Mouse (Mus musculus): ENCODE data around the gene Traf5. TPM values are rescaled to one million over a fixed set of nuclear protein-coding genes. Genes with fewer than 3 reads are reported as not detected.

The Traf5 gene
- polyA plus RNA-seq, 1 experiment from 2014 or later = 3.3 TPM

GRCm38 (mm10) chr1:192089208-192090166 is 2.9 kb downstream of the Traf5 start:
- H3K4me1 ChIP-seq (replicated peaks) = peaks cover 7% of the 10 kb centered on the region; the same call in 1 of the 2 replicates
- H3K27ac ChIP-seq (replicated peaks) = no peak overlapping the region
- H3K9me3 ChIP-seq = no peaks in the 10 kb centered on the region
- ATAC-seq (ENCODE audit: low FRiP score, low read depth) = no peak
- no peak overlapping the region for H3K4me3 ChIP-seq
- H3K9ac ChIP-seq = no peak overlapping the region
- H3K27me3 ChIP-seq = peaks cover 15% of the 10 kb centered on the region
- H3K36me3 ChIP-seq = no peaks in the 10 kb centered on the region
- no peak overlapping the region for H3K4me2 ChIP-seq
- WGBS = 70% methylated on average over 9 of the region's 9 CpGs

DNA sequence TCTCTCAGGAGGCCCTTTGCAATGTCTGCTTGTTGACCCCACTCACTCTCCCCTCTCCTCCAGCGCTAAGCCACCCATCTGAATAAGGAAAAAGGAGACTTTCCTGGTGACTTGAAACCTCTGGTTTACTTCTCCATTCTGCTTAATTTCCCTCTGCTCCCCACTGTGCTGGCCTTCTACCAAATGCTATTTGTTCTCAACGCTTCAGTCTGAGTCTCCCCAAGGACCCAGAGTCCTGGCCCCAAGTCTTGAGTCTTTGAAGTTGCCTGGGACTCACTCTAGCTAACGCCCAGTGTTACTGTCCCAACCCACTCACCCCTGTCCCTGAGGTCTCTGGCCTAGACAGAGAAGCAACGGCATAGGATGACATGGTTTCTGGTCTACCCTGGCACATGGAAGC is 4.3 kb downstream of the Traf5 start:
- no peak overlapping the region for H3K4me3 ChIP-seq
- H3K27ac ChIP-seq (replicated peaks) = no peak overlapping the region
- H3K4me1 ChIP-seq (replicated peaks) = peaks cover 7% of the 10 kb centered on the region; the same call in 1 of the 2 replicates
- peaks cover 15% of the 10 kb centered on the region for H3K27me3 ChIP-seq
- no peak for ATAC-seq (ENCODE audit: low FRiP score, low read depth)
- H3K9me3 ChIP-seq = no peaks in the 10 kb centered on the region
- H3K4me2 ChIP-seq = no peak overlapping the region
- 70% methylated on average over 4 of the region's 4 CpGs for WGBS
- H3K9ac ChIP-seq = no peak overlapping the region
- no peaks in the 10 kb centered on the region for H3K36me3 ChIP-seq

- no peaks in the 10 kb centered on the region for H3K9me3 ChIP-seq
- H3K4me3 ChIP-seq = no peak overlapping the region
- no peak for ATAC-seq (ENCODE audit: low FRiP score, low read depth)
- peaks cover 4% of the 10 kb centered on the region; the same call in 1 of the 2 replicates for H3K4me1 ChIP-seq (replicated peaks)
- no peak overlapping the region for H3K27ac ChIP-seq (replicated peaks)
- H3K4me2 ChIP-seq = no peak overlapping the region
- peaks cover 15% of the 10 kb centered on the region for H3K27me3 ChIP-seq
- no peak overlapping the region for H3K9ac ChIP-seq
- 83% methylated on average over 4 of the region's 4 CpGs for WGBS
- no peaks in the 10 kb centered on the region for H3K36me3 ChIP-seq
Measured at GRCm38 (mm10) chr1:192087098-192087497, 5.3 kb downstream of the Traf5 start.

DNA sequence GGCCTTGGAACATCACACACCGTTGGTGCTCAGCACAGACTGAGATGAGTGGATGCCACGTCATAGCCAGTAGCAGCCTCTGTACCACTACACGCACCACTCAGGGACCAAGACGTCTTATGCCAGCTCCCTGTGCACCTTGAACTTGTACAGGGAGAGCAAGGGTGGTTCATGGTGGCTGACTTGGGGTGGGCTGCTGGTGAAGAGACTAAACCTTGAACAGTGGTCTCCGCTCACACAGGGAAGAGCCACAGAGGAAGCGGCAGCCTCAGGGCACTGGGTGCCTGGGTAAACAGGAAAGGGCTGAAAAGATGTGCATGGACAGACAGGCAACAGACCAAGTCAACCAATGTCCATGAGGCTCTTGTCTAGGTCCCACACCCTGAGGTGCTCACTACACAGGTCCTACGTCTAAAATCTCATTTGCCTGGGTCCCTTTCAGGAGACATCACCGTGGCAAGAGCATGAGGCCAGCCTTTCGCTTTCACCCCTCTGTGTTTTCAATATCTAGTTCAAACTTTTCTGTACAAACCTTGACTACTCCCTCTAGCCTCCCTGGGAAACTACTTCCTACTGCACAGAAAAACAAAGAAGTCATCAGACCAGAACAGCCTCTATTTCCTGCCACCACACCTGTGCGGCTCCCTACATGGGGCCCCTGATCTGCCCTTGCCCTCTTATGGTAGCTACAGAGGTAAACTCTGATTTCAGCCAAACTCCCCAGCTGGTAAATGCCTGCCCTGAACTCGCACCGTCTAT is 5.9 kb downstream of the Traf5 start:
- WGBS = 89% methylated on average over 12 of the region's 12 CpGs
- ATAC-seq (ENCODE audit: low FRiP score, low read depth) = no peak
- Histone ChIP-seq H3K4me2 (no peak overlapping the region), H3K9ac (no peak overlapping the region), H3K27me3 (peaks cover 13% of the 10 kb centered on the region), H3K4me3 (no peak overlapping the region), H3K36me3 (no peaks in the 10 kb centered on the region), H3K4me1 (replicated peaks) (no peaks in the 10 kb centered on the region), H3K27ac (replicated peaks) (no peak overlapping the region), H3K9me3 (no peaks in the 10 kb centered on the region)

GRCm38 (mm10) chr1:192085218-192085617 is 7.1 kb downstream of the Traf5 start:
- no peak overlapping the region for H3K4me2 ChIP-seq
- no peak overlapping the region for H3K27ac ChIP-seq (replicated peaks)
- H3K4me1 ChIP-seq (replicated peaks) = no peaks in the 10 kb centered on the region
- no peak for ATAC-seq (ENCODE audit: low FRiP score, low read depth)
- H3K27me3 ChIP-seq = 0 out of 2 replicates have a peak, but pooled peaks cover under 1% of the 10 kb centered on the region
- H3K36me3 ChIP-seq = no peaks in the 10 kb centered on the region
- no peaks in the 10 kb centered on the region for H3K9me3 ChIP-seq
- 95% methylated on average over 10 of the region's 10 CpGs for WGBS
- no peak overlapping the region for H3K9ac ChIP-seq
- H3K4me3 ChIP-seq = no peak overlapping the region

- WGBS = 79% methylated on average over 1 of the region's 1 CpGs
- no peak overlapping the region for H3K27ac ChIP-seq (replicated peaks)
- no peak for ATAC-seq (ENCODE audit: low FRiP score, low read depth)
Measured at GRCm38 (mm10) chr1:192082646-192083045, 9.7 kb downstream of the Traf5 start.

DNA sequence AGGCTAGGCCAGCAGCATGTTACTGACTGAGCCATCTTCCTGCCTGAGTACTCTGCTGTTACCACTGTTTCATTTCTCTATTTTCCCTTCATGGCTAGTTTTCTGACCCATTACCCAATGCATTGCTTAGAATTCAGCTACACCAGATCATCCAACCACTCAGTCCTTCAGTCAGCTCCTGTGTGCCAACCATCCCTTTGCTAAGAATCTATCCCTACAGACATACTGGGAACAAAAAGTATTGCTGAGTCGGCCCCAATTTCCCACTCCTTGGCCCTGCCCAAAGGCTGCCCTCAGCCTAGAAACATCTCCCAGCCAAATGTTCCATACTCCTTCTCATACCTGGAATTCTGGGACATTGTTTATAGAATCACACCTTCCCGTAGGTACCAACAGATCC is 11.2 kb downstream of the Traf5 start:
- H3K4me3 ChIP-seq = no peak overlapping the region
- H3K9me3 ChIP-seq = no peaks in the 10 kb centered on the region
- WGBS = 91% methylated on average over 2 of the region's 2 CpGs
- no peaks in the 10 kb centered on the region for H3K27me3 ChIP-seq
- H3K36me3 ChIP-seq = no peaks in the 10 kb centered on the region
- H3K4me2 ChIP-seq = no peak overlapping the region
- no peaks in the 10 kb centered on the region for H3K4me1 ChIP-seq (replicated peaks)
- no peak overlapping the region for H3K9ac ChIP-seq
- ATAC-seq (ENCODE audit: low FRiP score, low read depth) = no peak
- H3K27ac ChIP-seq (replicated peaks) = no peak overlapping the region

More at GRCm38 (mm10) chr1:192082646-192083045, 9.7 kb downstream of the Traf5 start:
- Histone ChIP-seq H3K4me3 (no peak overlapping the region), H3K9me3 (no peaks in the 10 kb centered on the region), H3K27me3 (no peaks in the 10 kb centered on the region), H3K36me3 (no peaks in the 10 kb centered on the region), H3K4me1 (replicated peaks) (no peaks in the 10 kb centered on the region), H3K4me2 (no peak overlapping the region), H3K9ac (no peak overlapping the region)

GRCm38 (mm10) chr1:192079121-192079520 is 13.2 kb downstream of the Traf5 start:
- WGBS = 84% methylated on average over 1 of the region's 1 CpGs
- H3K9ac ChIP-seq = no peak overlapping the region
- no peak for ATAC-seq (ENCODE audit: low FRiP score, low read depth)

DNA sequence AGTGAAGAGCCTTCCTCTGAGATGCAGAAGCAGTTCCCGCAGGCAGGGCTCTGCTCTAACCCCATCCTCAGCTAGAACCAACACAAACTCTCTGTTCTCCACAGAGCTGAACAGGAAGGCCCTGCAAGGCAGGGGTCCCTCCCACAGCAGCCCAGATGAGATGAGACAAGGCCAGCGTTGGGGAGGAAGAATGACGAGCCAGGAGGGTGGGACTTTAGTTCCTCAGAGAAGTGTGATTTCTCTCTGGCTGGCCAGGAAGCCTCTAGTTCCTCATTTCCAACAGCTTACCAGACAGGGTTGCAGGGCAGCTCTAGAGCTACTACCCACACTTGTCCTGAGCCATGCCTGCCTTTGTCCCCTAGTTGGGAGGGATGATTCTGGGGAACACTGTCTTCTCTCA is 14.0 kb downstream of the Traf5 start:
- Histone ChIP-seq H3K9me3 (no peaks in the 10 kb centered on the region), H3K27ac (replicated peaks) (0 out of 2 replicates have a peak overlapping the region, but pooled peaks have one; percentile 34), H3K4me3 (no peak overlapping the region), H3K36me3 (no peaks in the 10 kb centered on the region), H3K4me2 (no peak overlapping the region), H3K4me1 (replicated peaks) (no peaks in the 10 kb centered on the region), H3K27me3 (no peaks in the 10 kb centered on the region), H3K9ac (no peak overlapping the region)
- ATAC-seq (ENCODE audit: low FRiP score, low read depth) = no peak
- WGBS = 60% methylated on average over 3 of the region's 3 CpGs

More at GRCm38 (mm10) chr1:192079121-192079520, 13.2 kb downstream of the Traf5 start:
- Histone ChIP-seq H3K4me3 (no peak overlapping the region), H3K4me1 (replicated peaks) (no peaks in the 10 kb centered on the region), H3K27me3 (no peaks in the 10 kb centered on the region), H3K27ac (replicated peaks) (no peak overlapping the region), H3K36me3 (no peaks in the 10 kb centered on the region), H3K4me2 (no peak overlapping the region), H3K9me3 (no peaks in the 10 kb centered on the region)

DNA sequence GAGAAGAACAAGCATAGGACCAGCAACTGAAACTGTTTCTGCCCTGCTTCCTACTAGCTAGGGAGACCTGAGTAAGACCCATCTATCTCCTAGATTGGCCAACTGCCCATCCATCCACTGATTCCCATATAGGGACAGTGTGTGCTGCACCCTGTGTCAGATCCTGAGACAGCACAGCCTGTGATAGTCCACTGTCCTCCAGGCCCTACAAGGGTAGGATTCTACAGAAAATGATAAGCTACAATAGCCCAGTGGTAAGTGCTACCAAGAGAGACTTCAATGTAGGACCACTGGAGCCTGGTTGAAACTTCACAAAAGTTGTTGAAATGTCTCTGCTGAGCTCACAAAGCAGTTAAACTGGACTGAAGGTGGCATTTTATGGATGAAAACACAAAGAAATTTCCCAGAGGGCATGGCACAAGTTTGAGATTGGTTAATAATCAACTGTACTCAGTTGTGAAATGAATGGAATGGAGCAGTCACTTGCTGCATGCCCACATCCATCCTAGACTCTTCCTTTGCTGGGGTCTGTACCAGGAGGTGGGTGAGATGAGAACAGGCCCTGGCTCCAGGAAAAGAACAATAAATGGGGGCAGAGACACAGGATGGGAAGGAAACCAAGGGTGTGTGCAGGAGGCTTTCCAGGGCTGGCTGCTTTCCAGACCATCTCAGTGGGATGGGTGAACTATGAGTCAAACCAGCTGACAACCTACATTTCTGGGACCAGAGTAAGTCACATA is 15.4 kb downstream of the Traf5 start:
- Histone ChIP-seq H3K4me3 (no peak overlapping the region), H3K4me2 (no peak overlapping the region), H3K4me1 (replicated peaks) (no peaks in the 10 kb centered on the region), H3K9me3 (no peaks in the 10 kb centered on the region), H3K9ac (no peak overlapping the region), H3K27ac (replicated peaks) (no peak overlapping the region), H3K36me3 (no peaks in the 10 kb centered on the region), H3K27me3 (no peaks in the 10 kb centered on the region)
- ATAC-seq (ENCODE audit: low FRiP score, low read depth) = no peak

GRCm38 (mm10) chr1:192076101-192076500 is 16.3 kb downstream of the Traf5 start:
- no peak overlapping the region for H3K4me2 ChIP-seq
- H3K4me3 ChIP-seq = no peak overlapping the region
- H3K9me3 ChIP-seq = no peaks in the 10 kb centered on the region
- no peak overlapping the region for H3K27ac ChIP-seq (replicated peaks)
- no peaks in the 10 kb centered on the region for H3K36me3 ChIP-seq
- H3K9ac ChIP-seq = no peak overlapping the region
- WGBS = 85% methylated on average over 4 of the region's 4 CpGs
- H3K27me3 ChIP-seq = no peaks in the 10 kb centered on the region
- ATAC-seq (ENCODE audit: low FRiP score, low read depth) = no peak
- no peaks in the 10 kb centered on the region for H3K4me1 ChIP-seq (replicated peaks)
